Mouse (Mus musculus): ENCODE data around the gene Cpe.

Gene Cpe

GRCm38 (mm10) chr8:64632169-64632568 lies 60.7 kb downstream of the Cpe start:
- DNase-seq (ENCODE audit: low read depth): no peak

GRCm38 (mm10) chr8:64631761-64632160 lies 61.1 kb downstream of the Cpe start:
- no peak for DNase-seq (ENCODE audit: low read depth)

- DNase-seq (ENCODE audit: low read depth): no peak
Measured at GRCm38 (mm10) chr8:64629034-64629760, 63.7 kb downstream of the Cpe start.

GRCm38 (mm10) chr8:64628039-64628438 lies 64.8 kb downstream of the Cpe start:
- no peak for DNase-seq (ENCODE audit: low read depth)

- DNase-seq (ENCODE audit: low read depth): no peak
Measured at GRCm38 (mm10) chr8:64624603-64625037, 68.2 kb downstream of the Cpe start.

- no peak for DNase-seq (ENCODE audit: low read depth)
Measured at GRCm38 (mm10) chr8:64620365-64621150, 72.3 kb downstream of the Cpe start.

- DNase-seq (ENCODE audit: low read depth): no peak
Measured at GRCm38 (mm10) chr8:64619661-64620060, 73.2 kb downstream of the Cpe start.

GRCm38 (mm10) chr8:64618618-64619017 lies 74.2 kb downstream of the Cpe start:
- peak; percentile 71 for DNase-seq (ENCODE audit: low read depth)

- no peak for DNase-seq (ENCODE audit: low read depth)
Measured at GRCm38 (mm10) chr8:64616566-64616965, 76.3 kb downstream of the Cpe start.

GRCm38 (mm10) chr8:64615459-64615858 lies 77.4 kb downstream of the Cpe start:
- DNase-seq (ENCODE audit: low read depth): no peak

GRCm38 (mm10) chr8:64613663-64614062 lies 79.2 kb downstream of the Cpe start:
- DNase-seq (ENCODE audit: low read depth): no peak

- DNase-seq (ENCODE audit: low read depth): no peak
Measured at GRCm38 (mm10) chr8:64611210-64611974, 81.5 kb downstream of the Cpe start.

GRCm38 (mm10) chr8:64608931-64609330 lies 83.9 kb downstream of the Cpe start:
- no peak for DNase-seq (ENCODE audit: low read depth)

- no peak for DNase-seq (ENCODE audit: low read depth)
Measured at GRCm38 (mm10) chr8:64606015-64606414, 86.8 kb downstream of the Cpe start.

GRCm38 (mm10) chr8:64598206-64598605 lies 94.6 kb downstream of the Cpe start:
- DNase-seq (ENCODE audit: low read depth): no peak

- DNase-seq (ENCODE audit: low read depth): peak; percentile 32
Measured at GRCm38 (mm10) chr8:64597042-64597970, 95.5 kb downstream of the Cpe start.

- DNase-seq (ENCODE audit: low read depth): no peak
Measured at GRCm38 (mm10) chr8:64596396-64596795, 96.5 kb downstream of the Cpe start.

- no peak for DNase-seq (ENCODE audit: low read depth)
Measured at GRCm38 (mm10) chr8:64590456-64590855, 102.4 kb downstream of the Cpe start.

- no peak for DNase-seq (ENCODE audit: low read depth)
Measured at GRCm38 (mm10) chr8:64582887-64583286, 110.0 kb downstream of the Cpe start.

GRCm38 (mm10) chr8:64578221-64578620 lies 114.6 kb downstream of the Cpe start:
- no peak for DNase-seq (ENCODE audit: low read depth)

GRCm38 (mm10) chr8:64575001-64575400 lies 117.9 kb downstream of the Cpe start:
- DNase-seq (ENCODE audit: low read depth): no peak
